Mouse (Mus musculus): Measurements from ENCODE around the gene Psph.
"Not testable (repeated sequence)": the region's sequence is repeated elsewhere in the genome, so short reads cannot be mapped to it uniquely, and the experiment has no call there.

Psph gene

GRCm38 (mm10) chr5:129786818-129787790 is at the start of gene Psph:
Gene Psph, minus strand, starts transcription at chr5:129787449.
- peak; percentile 97 for DNase-seq

DNA sequence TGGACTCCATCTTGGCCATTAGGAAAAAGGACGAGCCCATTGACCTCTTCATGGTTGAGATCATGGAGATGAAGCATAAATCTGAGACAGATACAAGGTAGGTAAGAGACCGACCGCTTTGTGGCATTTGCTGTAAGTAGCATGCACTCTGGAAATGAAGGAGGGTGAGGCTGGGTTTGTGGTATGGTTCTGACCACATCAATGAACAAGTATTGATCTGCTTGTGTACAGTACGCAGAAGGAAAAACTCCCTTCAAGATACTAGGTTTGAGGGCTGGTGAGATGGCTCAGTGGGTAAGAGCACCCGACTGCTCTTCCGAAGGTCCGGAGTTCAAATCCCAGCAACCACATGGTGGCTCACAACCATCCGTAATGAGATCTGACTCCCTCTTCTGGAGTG is 3.3 kb upstream of the Psph start:
- not testable (repeated sequence) for DNase-seq

DNA sequence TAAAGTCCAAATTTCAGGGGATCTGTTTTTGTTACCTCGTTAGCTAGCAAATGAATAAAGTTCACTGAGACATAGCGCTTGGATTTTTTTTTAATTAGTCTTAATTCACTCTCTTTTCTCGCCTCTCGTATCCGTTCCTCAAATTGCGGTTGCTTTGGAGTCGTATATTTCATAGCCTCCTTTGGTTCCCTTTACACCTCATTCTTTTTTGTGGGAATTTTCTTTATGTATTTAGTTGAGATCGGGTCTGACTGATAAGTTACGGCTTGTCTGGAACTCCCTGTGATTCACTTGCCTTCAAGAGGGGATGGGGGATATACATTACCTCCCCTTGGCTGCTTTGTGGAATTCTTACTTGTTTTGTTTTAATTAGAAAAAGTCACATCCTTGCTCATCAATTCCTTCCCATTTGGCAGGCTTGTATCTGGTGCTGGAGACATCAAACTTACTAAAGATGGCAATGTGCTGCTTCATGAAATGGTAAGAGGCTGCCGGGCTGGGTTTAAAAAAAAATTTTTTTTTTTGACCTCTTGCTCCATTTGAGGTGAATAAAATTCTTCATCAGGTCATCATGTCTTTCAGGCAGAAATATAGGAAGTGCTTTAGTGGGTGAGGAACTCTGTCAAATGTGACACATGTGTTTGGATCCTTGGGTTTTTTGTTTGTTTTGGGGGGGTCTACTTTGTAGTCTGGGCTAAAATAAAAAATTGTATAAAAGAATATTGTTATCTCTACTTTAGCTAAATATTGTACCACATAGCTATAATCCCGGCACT is 757 bp upstream of the Psph start:
- DNase-seq, result no peak

- no peak for DNase-seq
Observed at GRCm38 (mm10) chr5:129786161-129786560, 1.1 kb downstream of the Psph start.

DNA sequence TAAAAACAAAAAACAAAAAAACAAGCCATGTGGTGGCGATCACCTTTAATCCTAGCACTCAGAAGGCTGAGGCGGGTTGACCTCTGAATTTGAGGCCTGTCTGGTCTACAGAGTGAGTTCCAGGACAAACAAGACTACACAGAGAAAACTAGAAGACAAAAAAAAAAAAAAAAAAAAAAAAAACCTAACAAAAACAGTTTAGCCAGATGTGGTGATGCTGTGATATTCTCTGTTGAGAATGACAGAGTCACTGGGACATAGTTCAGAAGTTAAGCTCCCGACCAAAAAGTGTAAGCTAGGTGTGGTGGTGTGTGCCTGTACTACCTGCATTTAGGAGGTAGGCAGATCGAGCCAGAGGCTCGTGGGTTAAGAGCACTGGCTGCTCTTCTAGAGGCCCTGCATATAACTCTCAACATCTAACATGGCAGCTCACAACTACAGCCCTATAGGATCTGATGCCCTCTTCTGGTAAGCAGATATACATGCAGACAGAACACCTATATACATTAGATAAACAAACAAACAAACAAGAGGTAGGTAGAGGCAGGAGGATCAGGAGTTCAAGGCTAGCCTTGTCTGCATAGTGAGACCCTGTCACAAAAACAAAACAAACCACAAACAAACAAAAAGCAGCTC is 1.9 kb downstream of the Psph start:
- no peak for DNase-seq

GRCm38 (mm10) chr5:129782211-129782610 is 5.0 kb downstream of the Psph start:
- peak; percentile 46 for DNase-seq

GRCm38 (mm10) chr5:129780131-129780530 is 7.1 kb downstream of the Psph start:
- DNase-seq, result no peak

- DNase-seq, result peak; percentile 86
Observed at GRCm38 (mm10) chr5:129778996-129779716, 8.1 kb downstream of the Psph start.

GRCm38 (mm10) chr5:129778348-129778995 is 8.8 kb downstream of the Psph start:
- DNase-seq, result no peak

- no peak for DNase-seq
Observed at GRCm38 (mm10) chr5:129774661-129775060, 12.6 kb downstream of the Psph start.

GRCm38 (mm10) chr5:129773330-129773729 is 13.9 kb downstream of the Psph start:
- not testable (repeated sequence) for DNase-seq

DNA sequence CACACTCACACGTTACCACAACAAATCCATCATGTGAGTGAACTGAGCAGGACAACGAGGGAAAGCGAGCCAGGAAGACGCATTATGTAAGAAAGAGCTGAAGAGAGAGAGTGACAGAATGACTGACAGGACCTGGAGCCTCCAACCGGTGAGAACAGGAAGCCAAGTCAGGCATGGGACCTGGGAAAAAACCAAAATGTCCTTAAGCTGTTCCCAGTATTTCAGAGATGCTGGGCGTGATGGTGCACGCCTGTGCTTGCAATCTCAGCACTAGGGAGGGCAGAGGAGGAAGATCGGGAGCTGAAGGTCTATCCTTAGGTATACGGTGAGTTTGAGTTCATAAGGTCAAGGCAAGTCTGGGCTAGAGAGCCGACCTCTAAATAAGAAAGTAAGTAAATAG is 14.8 kb downstream of the Psph start:
- no peak for DNase-seq

DNA sequence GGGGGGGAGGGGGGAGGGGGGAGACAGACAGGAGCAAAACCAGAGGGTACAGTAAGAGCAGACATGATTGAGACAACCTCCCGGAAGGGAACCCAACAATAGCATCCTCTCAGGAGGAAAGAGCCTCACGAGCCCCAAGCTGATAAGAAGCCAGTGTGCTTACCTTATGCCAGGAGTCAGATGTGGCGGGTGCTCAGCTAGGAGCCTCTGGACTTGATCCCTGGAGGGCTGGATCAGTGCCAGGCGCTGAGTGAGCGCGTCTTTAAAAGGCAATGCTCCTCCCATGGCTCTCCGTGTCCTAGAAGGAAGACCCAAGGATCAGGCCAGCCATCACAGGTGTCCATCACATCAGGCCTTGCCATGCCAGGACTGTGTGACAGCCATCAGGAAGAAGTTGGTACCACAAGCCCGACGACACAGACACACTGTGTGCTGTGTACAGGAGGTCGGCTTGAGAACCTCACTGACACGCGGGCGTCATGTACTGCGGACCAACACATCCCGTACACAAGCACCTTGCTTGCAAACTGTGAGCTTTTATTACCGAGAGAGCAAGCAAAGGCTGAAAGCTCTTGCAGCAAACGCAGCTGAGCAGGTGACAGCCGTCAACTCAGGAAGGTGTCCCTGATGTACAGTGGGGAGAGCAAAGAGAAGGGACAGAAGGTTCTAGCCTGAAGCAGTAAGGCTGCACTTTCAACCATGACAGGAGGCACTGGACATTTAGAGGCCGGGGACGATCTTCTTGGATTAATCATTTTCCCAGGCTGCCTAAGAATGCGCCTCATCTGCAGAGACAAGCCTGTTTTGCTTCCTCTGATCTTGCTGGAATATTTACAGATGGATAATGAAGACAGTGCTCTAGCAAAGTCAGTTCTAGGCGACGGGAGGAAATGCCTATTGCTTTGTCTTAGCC is 16.6 kb downstream of the Psph start:
- DNase-seq, result peak; percentile 84

DNA sequence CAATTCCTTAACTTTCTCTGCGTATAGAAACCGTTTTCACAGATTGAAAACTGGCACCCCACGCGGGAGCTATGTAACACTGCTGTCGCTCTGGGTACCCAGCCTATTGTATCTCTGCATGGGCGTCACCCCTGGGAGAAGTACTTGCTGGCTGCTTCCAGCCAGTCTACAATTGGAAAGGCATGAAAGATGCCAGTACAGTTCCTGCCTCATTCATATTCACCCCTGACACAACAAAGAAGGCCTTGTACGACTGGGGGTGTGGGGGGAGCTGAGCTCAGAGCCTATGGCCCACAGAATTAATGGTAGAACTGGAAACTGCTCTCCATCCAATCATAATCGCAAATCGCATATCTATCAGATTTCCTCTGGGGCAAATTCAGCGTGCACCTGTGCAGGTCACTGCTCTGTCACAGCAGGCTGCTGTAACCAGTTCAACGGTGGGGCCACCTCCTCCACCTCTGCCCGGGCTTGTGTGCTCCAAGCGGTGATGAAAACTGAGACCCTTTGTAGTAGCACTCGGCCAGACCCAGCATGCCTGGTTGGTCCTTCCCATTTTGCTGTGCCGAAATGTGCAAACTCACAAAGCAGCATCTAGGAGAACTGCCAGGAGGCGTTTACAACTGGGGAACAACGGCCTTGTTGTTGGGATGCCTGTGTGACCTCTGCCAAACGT is 25.2 kb downstream of the Psph start:
- no peak for DNase-seq

GRCm38 (mm10) chr5:129759929-129760480 is 27.2 kb downstream of the Psph start:
- DNase-seq, result peak; percentile 82

- no peak for DNase-seq
Observed at GRCm38 (mm10) chr5:129756886-129757285, 30.4 kb downstream of the Psph start.

DNA sequence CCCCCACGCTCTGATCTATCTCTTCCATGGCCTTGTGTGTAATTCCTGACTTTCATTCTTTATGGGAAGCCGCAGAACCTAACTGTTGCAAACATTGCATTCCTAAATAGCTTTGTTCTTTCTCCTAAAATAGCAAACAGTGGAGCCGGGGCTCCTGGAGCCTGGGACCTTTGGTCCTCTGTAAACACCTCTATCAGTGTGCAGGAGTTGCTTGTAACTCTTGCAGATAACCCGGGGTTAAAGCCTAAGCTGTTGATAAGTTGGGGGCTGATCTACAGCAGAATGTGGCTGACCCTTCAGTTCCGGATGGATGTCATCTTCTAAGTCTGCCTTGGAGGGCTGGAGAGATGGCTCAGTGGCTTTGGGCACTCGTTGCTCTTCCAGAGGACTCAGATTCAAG is 43.2 kb downstream of the Psph start:
- DNase-seq, result no peak

DNA sequence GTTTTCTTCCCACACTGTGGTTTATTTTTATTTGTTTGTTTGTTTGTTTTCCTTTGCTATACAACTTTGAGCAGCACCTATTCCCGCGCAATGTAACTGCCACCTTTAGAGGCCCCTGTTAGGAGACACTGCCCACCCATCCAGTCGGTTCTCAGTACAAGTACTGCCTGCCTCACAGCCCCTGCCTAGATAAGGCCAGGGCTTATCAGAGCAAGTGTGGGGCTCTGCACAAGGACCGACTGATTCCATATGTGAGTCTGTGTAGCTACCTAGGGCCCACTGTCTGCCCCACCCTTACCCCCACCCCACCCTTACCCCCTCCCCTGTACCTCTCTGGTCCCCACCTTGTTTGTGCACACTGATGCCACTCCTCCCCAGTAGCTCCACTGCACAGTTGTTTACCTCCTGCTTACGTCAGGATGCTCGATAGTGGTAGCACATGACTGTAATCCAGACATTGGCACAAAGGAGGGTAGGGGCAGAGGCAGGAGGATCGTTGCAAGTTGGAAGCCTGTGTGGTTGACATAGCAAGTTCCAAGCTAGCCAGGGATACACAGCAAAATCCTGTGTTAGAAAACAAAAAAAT is 44.3 kb downstream of the Psph start:
- no peak for DNase-seq

- peak; percentile 62 for DNase-seq
Observed at GRCm38 (mm10) chr5:129740976-129741375, 46.3 kb downstream of the Psph start.

- no peak for DNase-seq
Observed at GRCm38 (mm10) chr5:129731021-129731420, 56.2 kb downstream of the Psph start.
